Mouse (Mus musculus): ENCODE data around the gene Entr1.

GRCm38 (mm10) chr2:26403306-26403705, 14.2 kb upstream of the Entr1 start:
- TF ChIP-seq CTCF (IDR thresholded peaks at IDR 0.05; ENCODE audit: low read depth) (no peak), EP300 (IDR thresholded peaks at IDR 0.05; ENCODE audit: low read depth) (no peak)
